19 mouse cellular contexts compared by ENCODE assay signal in the genomic region with DNA sequence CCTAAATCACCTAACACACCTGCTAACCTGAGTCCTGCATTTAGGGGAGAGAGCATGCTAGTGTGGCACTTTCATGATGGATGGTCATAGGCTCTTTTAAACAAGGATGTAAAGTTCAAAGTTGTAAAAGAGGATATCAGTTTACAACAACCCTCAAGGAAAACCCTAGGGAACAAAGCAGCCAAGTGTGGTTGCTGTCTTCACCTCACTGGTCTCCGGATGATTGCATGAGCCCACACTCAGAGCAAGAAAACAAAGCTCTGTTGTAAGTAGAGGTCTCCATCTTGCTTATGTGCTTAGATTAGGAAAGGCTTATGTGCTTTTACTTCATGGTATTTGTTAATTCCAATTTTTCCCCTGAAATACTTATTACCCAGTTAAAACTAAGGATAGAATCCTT.
A peak's percentile ranks its signal among the peaks of the same experiment; 100 is the strongest.
DNase-seq lines count a peak whose midpoint lies in the region; ATAC-seq and TF ChIP-seq lines count a peak whose summit lies in the region.
"Had no signal": no experiment of that assay in that cellular context is flagged by ENCODE, and none has a peak within 500 bp of the region (broad histone marks: within the 10 kb centered on the region; RNA-seq: fewer than 3 reads in every experiment).

No protein-coding gene starts in this region.

- H3K4me1 ChIP-seq in kidney, postnatal 0 days (replicated peaks; ENCODE audit: insufficient read depth, low read length), result no peaks in the 10 kb centered on the region
- H3K4me1 ChIP-seq in hindbrain, embryonic 14.5 days (replicated peaks; ENCODE audit: control insufficient read depth, insufficient read depth, low read length), result no peaks in the 10 kb centered on the region
- H3K4me1 ChIP-seq in midbrain, embryonic 13.5 days (replicated peaks), result no peaks in the 10 kb centered on the region
- H3K4me1 ChIP-seq: embryonic facial prominence, embryonic 12.5 days; forebrain, embryonic 15.5 days; heart, embryonic 10.5 days; hindbrain, embryonic 12.5 days had no signal

- H3K9me3 ChIP-seq in kidney, postnatal 0 days (replicated peaks; ENCODE audit: low read length), result no peaks in the 10 kb centered on the region
- no peaks in the 10 kb centered on the region for H3K9me3 ChIP-seq in hindbrain, embryonic 14.5 days (ENCODE audit: control insufficient read depth, low read length)
- no peaks in the 10 kb centered on the region for H3K9me3 ChIP-seq in midbrain, embryonic 13.5 days
- H3K9me3 ChIP-seq: embryonic facial prominence, embryonic 12.5 days; forebrain, embryonic 15.5 days; heart, embryonic 10.5 days; hindbrain, embryonic 12.5 days had no signal

- H3K27ac ChIP-seq in kidney, postnatal 0 days, result no peak overlapping the region
- no peak overlapping the region for H3K27ac ChIP-seq in hindbrain, embryonic 14.5 days
- no peak overlapping the region for H3K27ac ChIP-seq in midbrain, embryonic 13.5 days
- H3K27ac ChIP-seq: embryonic facial prominence, embryonic 12.5 days; forebrain, embryonic 15.5 days; heart, embryonic 10.5 days; hindbrain, embryonic 12.5 days; hindbrain, postnatal 0 days had no signal

- no peaks in the 10 kb centered on the region for H3K27me3 ChIP-seq in kidney, postnatal 0 days (ENCODE audit: insufficient read depth, low read length)
- H3K27me3 ChIP-seq in hindbrain, embryonic 14.5 days (ENCODE audit: control insufficient read depth, insufficient read depth, low read length), result no peaks in the 10 kb centered on the region
- H3K27me3 ChIP-seq in midbrain, embryonic 13.5 days, result no peaks in the 10 kb centered on the region
- H3K27me3 ChIP-seq: embryonic facial prominence, embryonic 12.5 days; forebrain, embryonic 15.5 days; hindbrain, embryonic 12.5 days had no signal

- no peak overlapping the region for H3K4me2 ChIP-seq in kidney, postnatal 0 days (ENCODE audit: low read length)
- H3K4me2 ChIP-seq in hindbrain, embryonic 14.5 days (replicated peaks), result no peak overlapping the region
- H3K4me2 ChIP-seq in midbrain, embryonic 13.5 days (replicated peaks), result no peak overlapping the region
- H3K4me2 ChIP-seq: embryonic facial prominence, embryonic 12.5 days; forebrain, embryonic 15.5 days; hindbrain, embryonic 12.5 days had no signal

- peak; percentile 29 for DNase-seq in kidney, postnatal 0 days (ENCODE audit: low spot score)
- no peak for DNase-seq in kidney, adult 8-10 months
- peak; percentile 5 for DNase-seq in 416B (ENCODE audit: low read depth)
- peak; percentile 42 for DNase-seq in NIH3T3 (ENCODE audit: low read depth)
- DNase-seq in mesoderm, embryonic 11.5 days (ENCODE audit: low read depth, low spot score), result peak; percentile 11
- DNase-seq in hindbrain, embryonic 14.5 days (ENCODE audit: low spot score), result no peak
- DNase-seq: adrenal gland, postnatal 14 days; cerebellum, adult 2 months; cerebellum, postnatal 10 days; gastrocnemius, postnatal 10 days; heart, adult 18-20 months; heart, postnatal 10 days; heart, postnatal 4 days had no signal

- no peak overlapping the region for H3K9ac ChIP-seq in kidney, postnatal 0 days (ENCODE audit: low read depth, low read length)
- H3K9ac ChIP-seq in hindbrain, embryonic 14.5 days, result no peak overlapping the region
- no peak overlapping the region for H3K9ac ChIP-seq in midbrain, embryonic 13.5 days (replicated peaks)
- H3K9ac ChIP-seq: embryonic facial prominence, embryonic 12.5 days; forebrain, embryonic 15.5 days; hindbrain, embryonic 12.5 days had no signal

- 14% methylated on average over 1 of the region's 1 CpGs for WGBS in kidney, postnatal 0 days
- 91% methylated on average over 1 of the region's 1 CpGs for WGBS in hindbrain, embryonic 14.5 days
- 84% methylated on average over 1 of the region's 1 CpGs for WGBS in midbrain, embryonic 13.5 days

- 0 out of 2 replicates have a peak, but pooled peaks cover 7% of the 10 kb centered on the region for H3K36me3 ChIP-seq in kidney, postnatal 0 days (ENCODE audit: insufficient read depth, low read length)
- peaks cover 78% of the 10 kb centered on the region for H3K36me3 ChIP-seq in hindbrain, embryonic 14.5 days (replicated peaks; ENCODE audit: control insufficient read depth, insufficient read depth)
- H3K36me3 ChIP-seq in midbrain, embryonic 13.5 days, result peaks cover 65% of the 10 kb centered on the region

- no peak for TF ChIP-seq CTCF in kidney, postnatal 0 days (IDR thresholded peaks at IDR 0.05; ENCODE audit: low read depth)

- no peak overlapping the region for H3K4me3 ChIP-seq in kidney, postnatal 0 days (replicated peaks; ENCODE audit: low read depth, low read length)
- no peak overlapping the region for H3K4me3 ChIP-seq in hindbrain, embryonic 14.5 days (replicated peaks; ENCODE audit: low read length)
- no peak overlapping the region for H3K4me3 ChIP-seq in midbrain, embryonic 13.5 days (replicated peaks)
- H3K4me3 ChIP-seq: embryonic facial prominence, embryonic 12.5 days; forebrain, embryonic 15.5 days; heart, embryonic 10.5 days; hindbrain, embryonic 12.5 days had no signal

- no peak for ATAC-seq in kidney, postnatal 0 days (replicated peaks; ENCODE audit: low FRiP score, low read depth)
- ATAC-seq in hindbrain, embryonic 14.5 days (ENCODE audit: low FRiP score), result no peak
- ATAC-seq in midbrain, embryonic 13.5 days, result no peak
- ATAC-seq: forebrain, embryonic 15.5 days; hindbrain, postnatal 0 days had no signal

Comparison
In these comparisons a context has a peak if more than half of its experiments do, and no peak if none do; other contexts are left out.
1. DNase-seq: peak in kidney, postnatal 0 days (single experiment), 416B (single experiment), NIH3T3 (single experiment) and mesoderm, embryonic 11.5 days (single experiment); none in kidney, adult 8-10 months (0 of 2) and hindbrain, embryonic 14.5 days (single experiment).